Mouse (Mus musculus) activated CD4-positive, CD25-positive, alpha-beta regulatory T cell (primary cell): Measurements from ENCODE around the gene Clip2. TPM values are rescaled to one million over a fixed set of nuclear protein-coding genes. Genes with fewer than 3 reads are reported as not detected.

ENCODE experiments used
- polyA plus RNA-seq, 2 experiments: library from polyadenylated mRNA; unstranded; fragments of 100-300 nt; shearing (Covaris generic); gene quantifications; one replicate each; pipeline ENCODE4 v1.2.1; 2017

Gene Clip2
- 1 to 10 TPM in 1 of 2 experiments, under 1 TPM in 1; 0.32 to 1.2 TPM for polyA plus RNA-seq

DNA sequence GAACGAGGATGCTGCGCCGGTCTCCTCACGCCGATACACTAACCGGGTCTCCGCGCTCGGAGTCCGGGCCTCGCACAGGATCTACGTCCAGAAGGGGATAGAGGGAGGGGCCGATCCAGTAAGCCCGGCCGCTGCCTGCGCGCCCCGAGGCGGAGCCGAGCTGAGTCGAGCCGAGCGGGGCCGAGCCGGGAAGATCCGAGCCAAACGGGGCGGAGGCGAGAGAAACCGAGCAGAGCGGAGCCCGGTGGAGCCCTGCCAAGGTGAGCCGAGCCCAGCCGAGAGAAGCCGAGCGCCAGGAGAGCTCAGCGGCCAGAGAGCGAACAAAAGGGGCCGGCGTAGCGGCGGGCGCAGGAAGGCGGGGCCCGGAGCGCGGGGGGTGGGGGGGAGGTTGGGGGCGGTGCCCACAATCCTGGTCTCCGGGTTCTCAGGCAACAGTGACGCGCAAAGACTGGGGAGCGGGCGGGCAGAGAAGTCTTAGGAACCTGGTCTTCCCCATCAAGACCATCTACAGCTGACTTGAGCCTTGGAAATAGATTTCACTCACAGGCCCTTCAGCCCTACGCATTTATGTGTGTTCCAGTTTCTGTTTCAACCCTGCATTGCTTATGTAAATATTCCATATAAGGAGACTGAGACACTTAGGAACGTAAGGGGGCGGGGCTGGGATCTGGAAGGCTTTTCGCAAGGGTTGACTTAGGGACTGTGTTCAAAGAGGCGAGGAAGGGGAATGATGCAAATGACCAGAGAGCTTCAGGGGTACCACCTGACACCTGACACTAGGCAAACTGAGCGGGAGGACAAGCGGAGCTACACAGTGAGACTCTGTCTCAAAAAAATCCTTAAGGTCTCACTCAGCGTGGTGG is at the start of gene Clip2:
Gene Clip2, minus strand, starts transcription at position 325 of the 863 bp plus-strand sequence.

DNA sequence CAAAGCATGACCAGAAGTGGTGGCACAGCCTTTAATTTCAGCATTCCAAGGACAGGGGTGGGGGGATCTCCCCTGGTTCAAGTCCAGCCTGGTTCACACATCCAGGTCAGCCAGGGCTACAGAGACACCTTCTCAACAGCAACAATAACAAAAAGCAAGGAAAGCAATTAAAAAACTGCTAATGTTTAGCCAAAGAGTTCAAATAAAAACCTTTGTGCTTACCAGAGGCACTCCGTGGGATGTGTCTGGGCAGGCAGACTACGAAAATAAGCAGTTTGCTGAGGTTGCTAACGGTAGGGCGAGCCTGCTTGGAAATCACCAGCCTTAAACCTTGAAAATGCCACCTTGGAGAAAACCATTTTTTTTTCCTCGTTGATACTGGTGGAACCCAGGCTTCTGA is 28.9 kb upstream of the Clip2 start, which contains the start of gene Rfc2:
Gene Rfc2, plus strand, starts transcription at position 221 of the 400 bp plus-strand sequence.

DNA sequence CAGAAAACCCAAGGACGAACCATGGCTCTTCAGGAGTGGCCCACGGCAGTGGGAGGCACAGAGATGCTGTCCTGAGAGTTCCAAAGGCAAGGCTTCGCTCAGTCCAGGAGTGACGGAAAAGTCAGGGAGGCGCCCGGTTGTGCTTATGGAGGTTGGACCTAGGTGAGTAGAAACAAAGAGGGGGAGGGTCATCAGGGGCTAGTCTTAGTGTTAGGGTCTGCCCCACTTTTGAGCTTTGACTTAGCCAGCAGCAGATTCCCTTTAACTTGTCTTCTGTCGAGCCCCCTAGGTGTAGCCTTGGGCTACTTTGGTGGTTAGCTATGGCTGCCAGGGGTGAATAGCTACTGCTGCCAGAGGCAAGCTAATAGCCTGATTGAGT is 7.8 kb upstream of the Clip2 start, which contains the start of gene Syna:
Gene Syna, minus strand, starts transcription at position 101 of the 379 bp plus-strand sequence.

DNA sequence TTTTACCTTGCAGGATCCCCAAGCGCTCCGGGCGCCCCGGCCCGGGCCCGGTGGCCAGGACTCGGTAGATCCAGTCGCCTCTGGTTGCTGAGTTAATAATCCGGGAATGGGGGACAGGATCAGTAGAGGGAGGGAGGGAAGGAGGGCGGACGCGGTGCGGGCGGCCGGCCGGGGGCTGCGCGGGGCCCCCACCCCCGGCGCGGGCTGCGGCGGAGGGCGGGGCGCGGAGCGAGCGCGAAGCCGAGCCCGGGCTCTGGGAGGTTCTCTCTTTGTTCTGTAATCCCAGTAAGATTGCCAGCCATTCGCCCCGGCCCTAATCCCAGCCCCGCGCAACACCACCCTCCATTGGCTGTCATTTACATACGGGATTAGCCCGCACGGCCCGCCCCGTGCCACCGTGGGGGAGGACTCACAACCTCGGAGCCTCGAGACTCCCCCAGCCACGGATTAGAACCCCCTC is 95.7 kb downstream of the Clip2 start, which contains the start of gene Gtf2ird1:
Gene Gtf2ird1, minus strand, starts transcription at position 214 of the 460 bp plus-strand sequence.

Other genes with a start within 250 kb of the Clip2 start
- gene Gtf2i, start 237.7 kb downstream of the Clip2 start, polyA plus RNA-seq: 100 to 1,000 TPM in 1 of 2 experiments, 10 to 100 TPM in 1; 76.2 to 145 TPM
- 10 to 100 TPM; 11.0 to 21.5 TPM for gene Gtf2ird1, start 95.7 kb downstream of the Clip2 start, polyA plus RNA-seq
- gene Syna, start 7.7 kb upstream of the Clip2 start, polyA plus RNA-seq: under 1 TPM in 1 of 2 experiments, not detected in 1; 0.14 TPM
- gene Rfc2, start 28.9 kb upstream of the Clip2 start, polyA plus RNA-seq: 100 to 1,000 TPM; 172 to 181 TPM
- 1 to 10 TPM; 3.4 to 7.5 TPM for gene Lat2, start 62.6 kb upstream of the Clip2 start, polyA plus RNA-seq
- gene Eif4h, start 87.1 kb upstream of the Clip2 start, polyA plus RNA-seq: 100 to 1,000 TPM; 261 to 284 TPM
- 10 to 100 TPM; 17.6 to 25.3 TPM for gene Limk1, start 136.2 kb upstream of the Clip2 start, polyA plus RNA-seq
- gene Eln, start 194.9 kb upstream of the Clip2 start, polyA plus RNA-seq: under 1 TPM; 0.17 to 0.26 TPM